Mouse (Mus musculus) embryonic facial prominence, embryonic 13.5 days (tissue): ENCODE data around the gene Vps11. TPM values are rescaled to one million over a fixed set of nuclear protein-coding genes. Genes with fewer than 3 reads are reported as not detected.
"Not testable (repeated sequence)": the region's sequence is repeated elsewhere in the genome, so short reads cannot be mapped to it uniquely, and the experiment has no call there.

Source experiments
- ATAC-seq: fragments of 200-750 bp; cut with Nextera tagmentation; 2 replicates; pipeline ENCODE4 v1.8.0; 2017; ENCODE audit warnings: low read depth; ENCODE audit not compliant: insufficient number of reproducible peaks, insufficient read depth, low FRiP score, low TSS enrichment
- H3K27ac ChIP-seq: fragments of 300-500 bp; sonication (generic); 2 replicates; pipeline ENCODE4 v1.5.1; 2015; ENCODE audit warnings: moderate library complexity, mild to moderate bottlenecking, inconsistent platforms
- H3K27me3 ChIP-seq: fragments of 300-500 bp; sonication (generic); 2 replicates; pipeline ENCODE4 v1.6.1; 2015; ENCODE audit warnings: mild to moderate bottlenecking, inconsistent platforms
- H3K36me3 ChIP-seq: fragments of 300-500 bp; sonication (generic); 2 replicates; pipeline ENCODE4 v1.6.1; 2015; ENCODE audit warnings: mild to moderate bottlenecking, inconsistent platforms
- H3K4me1 ChIP-seq: fragments of 300-500 bp; sonication (generic); 2 replicates; pipeline ENCODE4 v1.6.1; 2015; ENCODE audit warnings: inconsistent platforms
- H3K4me2 ChIP-seq: fragments of 300-500 bp; sonication (generic); 2 replicates; pipeline ENCODE4 v1.6.1; 2015; ENCODE audit warnings: moderate library complexity, mild to moderate bottlenecking, inconsistent platforms
- H3K4me3 ChIP-seq: fragments of 300-500 bp; sonication (generic); 2 replicates; pipeline ENCODE4 v1.5.1; 2015; ENCODE audit warnings: mild to moderate bottlenecking, inconsistent platforms
- H3K9ac ChIP-seq: fragments of 300-500 bp; sonication (generic); 2 replicates; pipeline ENCODE4 v1.6.1; 2015; ENCODE audit warnings: mild to moderate bottlenecking, inconsistent platforms
- H3K9me3 ChIP-seq: fragments of 300-500 bp; sonication (generic); 2 replicates; pipeline ENCODE4 v1.6.1; 2016; ENCODE audit warnings: inconsistent platforms
- WGBS: fragments of 180-500 bp; shearing (Covaris S2); methylation state at CpG from one replicate; pipeline ENCODE4 v1.1.7; 2015; ENCODE audit warnings: mixed read lengths; 5-methylcytosine and 5-hydroxymethylcytosine counted together
- polyA plus RNA-seq: library from polyadenylated mRNA; unstranded; fragments of >200 nt; fragmentation: Nextera tagmentation; extraction: Ambion mirVana; gene quantifications from 2 replicates; pipeline ENCODE4 v1.2.1, GENCODE M21; 2015

Gene Vps11
- polyA plus RNA-seq, 1 experiment from 2014 or later = 27.7 TPM

DNA sequence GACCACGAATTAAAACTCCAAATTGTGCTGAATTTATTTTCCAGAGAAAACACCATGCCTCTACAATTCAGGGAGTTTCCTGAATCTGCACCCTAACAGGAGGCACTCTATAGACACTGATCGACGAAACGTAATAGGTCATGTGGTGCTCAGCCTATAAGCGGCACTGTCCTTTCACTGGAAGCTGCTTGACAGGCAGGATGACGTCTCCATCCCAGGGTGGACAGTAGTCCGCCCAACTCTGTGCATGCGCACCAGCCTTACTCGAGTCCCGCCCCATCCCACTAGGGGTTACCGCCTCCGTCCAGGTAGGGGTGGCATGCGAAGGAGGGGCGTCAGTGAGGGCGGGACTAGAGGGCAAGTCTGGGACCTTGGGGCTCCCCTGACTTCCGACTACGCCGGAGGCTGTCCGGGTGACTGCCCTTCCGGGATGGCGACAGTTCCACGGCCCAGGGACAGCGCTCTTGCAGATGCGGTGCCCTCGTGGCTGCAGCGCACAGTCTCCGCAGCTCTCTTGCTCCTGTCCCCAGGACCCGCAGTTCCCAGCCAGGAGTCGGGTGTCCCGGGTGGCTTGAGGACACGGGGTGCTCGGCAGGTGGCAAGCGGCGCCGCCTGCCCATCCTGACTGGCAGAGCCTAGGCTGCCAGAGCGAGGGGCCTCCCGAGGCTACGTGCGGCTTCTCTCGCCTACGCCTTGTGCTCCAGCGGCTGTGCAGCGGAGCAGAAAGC, 35.4 kb upstream of the Vps11 start, which contains the start of gene Slc37a4:
Gene Slc37a4 (plus strand): TSS at position 169 of the 728 bp plus-strand sequence.
- Histone ChIP-seq H3K27me3 (0 out of 2 replicates have a peak, but pooled peaks cover 5% of the 10 kb centered on the region), H3K4me1 (peaks cover 17% of the 10 kb centered on the region), H3K36me3 (peaks cover 29% of the 10 kb centered on the region), H3K4me3 (peak within 1 kb of the TSS; percentile 75), H3K4me2 (peak within 1 kb of the TSS; percentile 98), H3K9me3 (no peaks in the 10 kb centered on the region), H3K27ac (peak within 1 kb of the TSS; percentile 62), H3K9ac (peak within 1 kb of the TSS; percentile 82)
- WGBS = under 1% methylated on average over 43 of the region's 43 CpGs
- ATAC-seq = peak; percentile 95

DNA sequence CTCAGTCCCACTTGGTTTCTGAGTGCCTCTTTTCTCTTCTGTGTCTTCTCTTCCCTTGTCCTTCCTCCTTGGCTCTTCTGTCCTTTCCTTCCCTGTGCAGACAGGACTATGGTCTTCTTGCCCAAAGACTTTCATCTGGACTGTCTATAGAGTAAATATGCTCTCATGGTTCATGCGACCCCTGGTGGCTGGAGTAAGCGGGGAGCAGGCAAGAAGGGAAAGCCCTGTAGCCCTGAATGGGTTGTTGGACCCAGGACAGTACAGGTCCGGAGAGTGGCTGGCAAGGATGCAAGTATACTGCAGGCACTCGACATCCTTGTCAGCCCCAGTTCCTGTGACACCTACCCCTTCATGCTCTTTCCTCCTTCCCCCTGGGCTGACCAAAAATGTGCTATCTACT, 30.0 kb upstream of the Vps11 start:
- no peak for ATAC-seq
- no peak overlapping the region for H3K4me2 ChIP-seq
- no peaks in the 10 kb centered on the region for H3K9me3 ChIP-seq
- no peaks in the 10 kb centered on the region; the same call in 1 of the 2 replicates for H3K4me1 ChIP-seq
- no peaks in the 10 kb centered on the region for H3K27me3 ChIP-seq
- no peak overlapping the region for H3K9ac ChIP-seq
- no peak overlapping the region for H3K27ac ChIP-seq
- 43% methylated on average over 4 of the region's 4 CpGs for WGBS
- peaks cover 61% of the 10 kb centered on the region for H3K36me3 ChIP-seq
- no peak overlapping the region for H3K4me3 ChIP-seq

DNA sequence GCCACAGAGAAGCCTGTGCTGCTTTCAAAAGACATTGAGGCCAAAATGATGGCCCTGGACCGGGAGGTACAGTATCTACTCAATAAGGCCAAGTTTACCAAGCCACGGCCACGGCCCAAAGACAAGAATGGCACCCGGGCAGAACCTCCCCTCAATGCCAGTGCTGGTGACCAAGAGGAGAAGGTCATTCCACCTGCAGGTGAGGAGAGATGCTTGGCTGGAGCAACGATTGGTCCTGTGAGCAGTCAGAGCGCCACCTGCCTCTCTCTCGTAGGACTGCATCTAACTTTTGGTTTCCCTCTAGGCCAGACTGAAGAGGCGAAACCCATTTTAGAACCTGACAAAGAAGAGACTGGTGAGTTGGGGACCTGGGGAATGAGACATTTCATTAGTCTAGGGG, 27.8 kb upstream of the Vps11 start:
- H3K36me3 ChIP-seq = peaks cover 83% of the 10 kb centered on the region
- H3K27ac ChIP-seq = no peak overlapping the region
- H3K4me1 ChIP-seq = no peaks in the 10 kb centered on the region
- no peaks in the 10 kb centered on the region for H3K27me3 ChIP-seq
- 63% methylated on average over 8 of the region's 8 CpGs for WGBS
- H3K4me2 ChIP-seq = no peak overlapping the region
- H3K4me3 ChIP-seq = no peak overlapping the region
- no peaks in the 10 kb centered on the region for H3K9me3 ChIP-seq
- no peak for ATAC-seq
- no peak overlapping the region for H3K9ac ChIP-seq

DNA sequence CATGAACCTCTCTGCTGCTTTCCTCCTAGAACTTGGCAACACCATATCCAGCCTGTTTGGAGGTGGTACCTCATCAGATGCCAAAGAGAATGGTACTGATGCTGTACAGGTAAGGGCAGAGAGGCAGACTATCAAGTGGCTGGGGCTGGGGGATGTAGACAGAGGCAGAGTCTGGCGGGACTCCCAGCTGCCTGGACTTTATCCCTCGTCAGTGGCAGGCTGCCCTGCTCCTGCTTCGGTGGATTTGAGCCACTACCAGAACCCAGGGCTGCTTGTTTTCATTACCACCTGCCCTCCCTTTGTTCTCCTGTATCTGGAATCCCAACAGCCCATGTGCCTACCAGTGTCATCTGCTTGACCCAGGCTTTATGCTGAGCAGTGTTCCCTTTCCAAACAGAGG, 25.8 kb upstream of the Vps11 start:
- Histone ChIP-seq H3K9me3 (no peaks in the 10 kb centered on the region), H3K9ac (no peak overlapping the region), H3K36me3 (peaks cover 97% of the 10 kb centered on the region), H3K4me2 (no peak overlapping the region), H3K27me3 (no peaks in the 10 kb centered on the region), H3K4me3 (no peak overlapping the region), H3K27ac (no peak overlapping the region), H3K4me1 (no peaks in the 10 kb centered on the region)
- 79% methylated on average over 3 of the region's 3 CpGs for WGBS
- ATAC-seq = no peak

DNA sequence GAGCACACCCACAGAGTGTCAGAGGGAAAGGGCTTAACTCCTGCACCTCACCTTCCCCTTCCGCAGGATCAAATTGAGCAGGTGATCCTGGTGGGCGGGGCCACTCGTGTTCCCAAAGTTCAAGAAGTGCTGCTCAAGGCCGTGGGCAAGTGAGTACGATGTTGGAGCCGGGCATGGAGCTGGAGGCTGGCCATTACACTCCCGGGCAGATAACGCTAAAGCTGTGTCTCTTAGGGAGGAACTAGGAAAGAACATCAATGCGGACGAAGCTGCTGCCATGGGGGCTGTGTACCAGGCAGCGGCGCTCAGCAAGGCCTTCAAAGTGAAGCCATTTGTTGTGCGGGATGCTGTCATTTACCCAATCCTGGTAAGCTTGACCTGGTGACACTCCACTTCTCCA, 23.1 kb upstream of the Vps11 start:
- no peak overlapping the region for H3K27ac ChIP-seq
- no peak overlapping the region for H3K9ac ChIP-seq
- no peaks in the 10 kb centered on the region for H3K27me3 ChIP-seq
- H3K9me3 ChIP-seq = no peaks in the 10 kb centered on the region
- peaks cover 91% of the 10 kb centered on the region for H3K36me3 ChIP-seq
- 93% methylated on average over 13 of the region's 13 CpGs for WGBS
- H3K4me2 ChIP-seq = no peak overlapping the region
- no peak for ATAC-seq
- H3K4me1 ChIP-seq = peaks cover 11% of the 10 kb centered on the region
- no peak overlapping the region for H3K4me3 ChIP-seq

DNA sequence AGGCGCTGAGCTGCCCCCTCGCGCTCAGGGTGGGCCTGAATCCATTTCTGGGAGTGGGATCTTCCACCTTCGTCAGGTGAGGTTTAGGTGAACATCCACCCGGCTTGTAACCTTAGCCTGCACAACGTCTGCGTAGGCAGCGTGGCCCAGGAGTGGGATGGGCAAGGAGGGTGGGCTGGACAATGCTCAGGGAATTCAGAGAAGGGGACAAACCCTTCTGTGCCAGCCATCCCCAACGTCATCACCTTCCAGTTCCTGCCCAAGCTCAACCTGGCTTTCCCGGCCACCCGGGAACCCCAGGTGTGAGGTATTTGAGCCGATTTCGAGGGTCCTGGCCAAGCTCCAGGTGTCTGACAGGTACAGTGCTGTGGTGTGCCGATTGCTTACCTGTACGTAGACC, 18.4 kb upstream of the Vps11 start:
- peak; percentile 22; the same call in 1 of the 2 replicates for ATAC-seq

DNA sequence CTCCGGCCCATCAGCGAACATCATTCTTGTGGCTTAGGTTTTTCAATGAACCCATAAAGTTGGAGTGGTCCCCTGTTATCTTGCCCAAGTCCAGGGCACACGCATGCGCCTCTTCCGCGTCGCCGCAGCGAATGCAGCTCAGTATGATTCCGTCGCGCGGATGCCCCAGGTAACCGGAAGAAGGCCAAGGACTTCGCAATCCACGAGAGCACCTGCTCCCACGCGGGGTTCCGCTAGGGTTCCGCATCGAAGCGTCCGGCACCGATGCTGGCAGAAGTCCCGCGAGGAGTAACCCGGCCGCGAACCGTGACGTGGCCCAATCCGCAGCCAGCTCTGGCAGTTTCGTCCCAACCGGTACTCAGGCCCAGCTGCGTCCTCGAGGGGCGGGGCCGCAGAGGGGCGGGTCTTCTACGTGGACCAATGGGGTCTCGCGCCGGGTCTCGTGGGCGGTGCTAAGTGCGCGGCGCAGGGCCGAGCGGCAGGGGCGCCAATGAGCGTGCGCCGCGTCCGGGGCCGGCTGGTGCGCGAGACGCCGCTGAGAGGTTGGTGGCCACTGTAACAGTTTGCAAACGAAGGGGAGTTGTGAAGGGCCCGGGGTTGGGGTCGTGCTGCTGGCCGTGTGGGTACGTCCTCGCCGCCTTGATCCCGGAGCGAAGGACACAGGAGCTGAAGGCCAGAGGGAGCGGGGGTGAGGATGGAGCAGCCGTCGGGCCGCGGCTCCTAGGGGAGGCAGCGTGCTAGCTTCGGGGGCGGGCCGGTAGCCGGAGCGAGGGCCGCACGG, 17.8 kb upstream of the Vps11 start, which contains the start of gene Hyou1:
Gene Hyou1 (plus strand): TSS at position 437 of the 781 bp plus-strand sequence.
- H3K27ac ChIP-seq = peak within 1 kb of the TSS; percentile 87
- H3K36me3 ChIP-seq = peaks cover 37% of the 10 kb centered on the region
- no peaks in the 10 kb centered on the region for H3K27me3 ChIP-seq
- H3K4me3 ChIP-seq = peak within 1 kb of the TSS; percentile 89
- ATAC-seq = peak; percentile 97
- under 1% methylated on average over 82 of the region's 83 CpGs for WGBS
- peak within 1 kb of the TSS; percentile 95 for H3K9ac ChIP-seq
- peaks cover 17% of the 10 kb centered on the region for H3K4me1 ChIP-seq
- H3K9me3 ChIP-seq = no peaks in the 10 kb centered on the region
- H3K4me2 ChIP-seq = peak within 1 kb of the TSS; percentile 86

More for the DNA sequence above, 18.4 kb upstream of the Vps11 start:
- H3K9ac ChIP-seq = peak overlapping the region; percentile 95
- peaks cover 44% of the 10 kb centered on the region for H3K36me3 ChIP-seq
- H3K4me1 ChIP-seq = peaks cover 17% of the 10 kb centered on the region
- no peaks in the 10 kb centered on the region for H3K27me3 ChIP-seq
- H3K9me3 ChIP-seq = no peaks in the 10 kb centered on the region
- WGBS = 7% methylated on average over 15 of the region's 15 CpGs
- H3K4me3 ChIP-seq = peak overlapping the region; percentile 89
- H3K27ac ChIP-seq = peak overlapping the region; percentile 87
- peak overlapping the region; percentile 86 for H3K4me2 ChIP-seq

DNA sequence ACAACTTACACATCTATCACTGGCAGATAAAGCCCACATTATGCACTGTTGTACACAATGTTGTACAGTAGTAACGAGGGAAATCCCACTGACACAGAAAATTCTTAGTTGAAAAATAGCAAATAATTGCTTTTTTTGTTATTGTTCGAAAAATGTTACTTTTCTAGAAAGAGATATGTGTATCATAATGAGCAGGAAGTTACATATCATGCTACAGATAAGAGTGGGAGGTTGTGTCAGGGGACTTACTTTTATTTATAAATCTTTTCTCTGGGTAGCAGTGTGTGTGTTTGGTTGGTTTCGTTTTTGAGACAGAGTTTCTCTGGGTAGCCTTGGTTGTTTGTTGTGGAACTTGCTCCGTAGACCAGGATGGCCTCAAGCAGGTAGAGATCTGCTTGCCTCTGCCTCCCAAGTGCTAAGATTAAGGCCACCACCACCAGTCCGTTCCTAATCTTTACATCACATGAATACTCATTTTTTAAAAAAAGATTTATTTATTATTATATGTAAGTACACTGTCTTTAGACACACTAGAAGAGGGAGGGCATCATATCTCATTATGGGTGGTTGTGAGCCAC, 16.8 kb upstream of the Vps11 start:
- Histone ChIP-seq H3K36me3 (peaks cover 27% of the 10 kb centered on the region), H3K27ac (no peak overlapping the region), H3K9ac (peak overlapping the region; percentile 95), H3K27me3 (no peaks in the 10 kb centered on the region), H3K9me3 (no peaks in the 10 kb centered on the region), H3K4me2 (peak overlapping the region; percentile 86), H3K4me3 (peak overlapping the region; percentile 89), H3K4me1 (peaks cover 17% of the 10 kb centered on the region)
- WGBS = 87% methylated on average over 5 of the region's 5 CpGs
- ATAC-seq = no peak

DNA sequence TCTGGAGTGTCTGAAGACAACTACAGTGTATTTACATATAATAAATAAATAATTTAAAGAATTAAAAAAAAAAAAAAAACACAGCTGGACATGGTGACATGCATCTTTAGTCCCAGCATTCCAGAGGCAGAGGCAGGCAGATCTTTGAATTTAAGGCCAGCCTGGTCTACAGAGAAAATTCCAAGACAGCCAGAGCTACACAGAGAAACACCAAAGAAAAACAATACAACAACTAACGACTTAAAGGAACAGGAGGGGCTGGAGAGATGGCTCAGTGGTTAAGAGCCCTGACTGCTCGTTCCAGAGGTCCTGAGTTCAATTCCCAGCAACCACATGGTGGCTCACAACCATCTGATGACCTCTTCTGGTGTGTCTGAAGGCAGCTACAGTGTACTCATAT, 15.9 kb upstream of the Vps11 start:
- Histone ChIP-seq H3K36me3 (peaks cover 18% of the 10 kb centered on the region), H3K4me1 (peaks cover 17% of the 10 kb centered on the region)
- 80% methylated on average over 2 of the region's 2 CpGs for WGBS
- ATAC-seq, H3K9ac ChIP-seq, H3K27ac ChIP-seq, H3K4me3 ChIP-seq, H3K27me3 ChIP-seq, H3K9me3 ChIP-seq, H3K4me2 ChIP-seq: not testable (repeated sequence)

DNA sequence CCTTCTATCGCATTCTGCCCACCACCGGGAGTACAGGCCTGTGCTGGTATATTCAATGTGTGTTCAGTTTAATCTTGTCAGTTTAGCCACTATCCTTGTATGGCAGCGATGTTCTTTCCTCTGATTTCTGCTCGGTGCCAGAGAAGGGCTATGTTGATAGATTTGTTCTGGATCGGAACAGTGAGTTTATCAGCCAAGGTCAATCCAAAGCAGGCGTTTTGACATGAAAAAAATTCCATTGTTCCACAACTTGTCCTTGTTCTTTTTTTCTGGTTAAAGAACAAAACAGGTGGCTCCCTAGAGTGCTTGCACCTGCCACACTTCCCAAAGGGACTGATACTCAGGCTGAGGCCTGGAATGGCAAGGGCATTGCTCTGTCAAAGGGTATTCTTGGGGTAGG, 14.7 kb upstream of the Vps11 start:
- no peak overlapping the region for H3K4me2 ChIP-seq
- WGBS = 92% methylated on average over 6 of the region's 6 CpGs
- H3K27me3 ChIP-seq = no peaks in the 10 kb centered on the region
- no peak overlapping the region for H3K4me3 ChIP-seq
- no peak overlapping the region for H3K9ac ChIP-seq
- no peak overlapping the region for H3K27ac ChIP-seq
- H3K36me3 ChIP-seq = peaks cover 6% of the 10 kb centered on the region
- H3K4me1 ChIP-seq = peaks cover 17% of the 10 kb centered on the region
- no peaks in the 10 kb centered on the region for H3K9me3 ChIP-seq
- no peak for ATAC-seq

DNA sequence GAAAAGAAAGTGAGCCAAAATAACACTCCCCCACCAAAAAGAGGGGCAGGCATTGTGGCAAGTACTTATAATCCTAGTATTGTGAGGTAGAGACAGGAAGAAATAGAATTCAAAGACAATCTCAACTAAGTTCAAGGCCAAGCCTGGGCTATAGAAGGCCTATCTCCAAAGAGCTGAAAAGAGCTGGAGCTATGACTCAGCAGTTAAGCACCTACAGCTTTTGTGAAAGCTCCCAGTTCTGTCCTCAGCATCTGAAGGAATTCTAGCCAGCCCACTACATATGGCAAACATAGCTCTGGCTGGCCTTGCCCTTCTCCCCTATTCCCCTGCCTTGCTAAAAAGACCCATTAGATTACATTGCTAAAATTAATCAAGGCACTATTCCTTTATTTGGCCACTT, 11.9 kb upstream of the Vps11 start:
- ATAC-seq = no peak
- H3K4me3 ChIP-seq = no peak overlapping the region
- no peaks in the 10 kb centered on the region for H3K9me3 ChIP-seq
- no peak overlapping the region for H3K4me2 ChIP-seq
- no peak overlapping the region for H3K27ac ChIP-seq
- H3K9ac ChIP-seq = no peak overlapping the region
- no peaks in the 10 kb centered on the region for H3K27me3 ChIP-seq
- peaks cover 2% of the 10 kb centered on the region; the same call in 1 of the 2 replicates for H3K4me1 ChIP-seq
- no peaks in the 10 kb centered on the region for H3K36me3 ChIP-seq
